Mouse (Mus musculus) urinary bladder, postnatal 36 days (tissue): ENCODE data around the gene Gabrp.

Source experiments
- DNase-seq, 2 experiments: peaks; one replicate each; pipeline ENCODE4 v3.0.0; 2022; ENCODE audit warnings: low spot score in 2 of 2, mixed read lengths in 1 of 2

Gene Gabrp

DNA sequence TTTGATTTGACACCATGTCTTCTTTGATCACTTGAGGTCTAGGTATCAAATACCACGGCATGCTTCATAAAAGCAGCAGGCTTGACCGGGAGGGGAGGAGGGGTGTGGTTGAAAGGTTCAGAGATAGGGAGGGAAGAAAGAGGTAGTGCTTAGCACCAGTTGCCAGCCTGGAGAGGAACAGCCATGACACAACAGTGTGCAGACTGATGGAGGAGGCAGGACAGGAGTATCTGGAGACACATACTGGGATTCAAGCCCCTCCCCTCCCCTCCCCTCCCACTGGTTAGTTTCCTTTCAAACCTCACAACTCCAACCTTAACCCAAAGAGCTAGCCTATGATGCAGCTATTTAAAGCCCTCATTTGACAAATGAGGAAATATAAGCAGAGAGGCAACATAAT, 49.2 kb downstream of the Gabrp start:
- DNase-seq, result no peak

DNA sequence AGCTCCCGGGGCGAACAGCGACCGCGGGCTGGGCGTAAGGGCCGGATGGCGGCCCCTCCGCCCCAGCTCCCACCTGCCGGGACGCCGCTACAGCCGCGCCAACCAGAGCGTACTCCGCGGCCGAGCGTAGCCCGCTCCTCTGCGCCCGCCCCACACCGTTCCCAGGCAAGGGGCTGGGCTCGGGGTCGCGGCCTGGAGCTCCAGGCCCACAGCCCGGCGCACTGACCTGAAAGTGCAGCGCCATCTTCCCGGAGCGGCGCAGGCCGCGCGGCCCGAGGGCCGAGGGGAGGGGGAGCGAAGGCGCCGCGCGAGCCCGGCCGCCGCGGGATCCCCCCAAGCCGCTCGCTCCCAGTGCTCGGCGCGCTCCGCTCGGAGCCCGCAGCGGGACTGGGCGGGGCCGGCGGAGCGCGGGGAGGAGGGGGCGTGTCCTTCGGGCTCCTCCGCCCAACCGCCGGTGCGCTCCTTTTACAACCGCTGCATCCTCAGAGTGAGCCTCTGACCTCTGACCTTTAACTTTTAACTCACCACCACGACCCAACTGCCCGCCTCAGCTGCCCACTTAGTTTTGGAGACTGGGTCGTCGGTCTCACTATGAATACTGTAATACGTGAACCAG, 65.3 kb downstream of the Gabrp start, which contains the start of gene Ranbp17:
Gene Ranbp17, minus strand, starts transcription at position 371 of the 616 bp plus-strand sequence.
- peak; percentile 6 to 24 for DNase-seq

DNA sequence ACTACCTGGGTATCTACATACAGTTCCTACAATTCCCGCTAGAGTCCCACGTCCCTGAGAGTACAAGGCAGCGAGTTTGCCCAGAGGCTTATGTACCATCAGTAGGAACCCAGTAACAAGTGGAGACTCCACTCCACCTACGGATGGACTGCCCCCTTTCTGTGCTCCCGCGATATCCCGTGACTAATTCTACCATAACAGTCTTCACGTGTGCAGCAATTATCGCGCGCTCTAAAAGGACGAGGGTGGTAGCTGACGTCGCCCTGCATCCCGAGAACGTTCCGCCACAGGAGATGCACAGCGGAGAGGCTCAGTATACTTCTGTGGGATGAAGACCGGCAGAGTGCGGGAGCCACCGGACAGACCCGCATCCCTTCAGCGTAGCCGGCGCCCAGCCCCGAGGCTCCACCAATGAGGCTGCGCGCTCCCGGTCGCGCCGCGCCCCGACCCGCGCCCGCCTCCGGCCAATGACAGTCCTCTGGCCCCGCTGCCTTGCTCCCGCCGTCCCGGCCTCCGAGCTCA, 65.8 kb downstream of the Gabrp start:
- peak; percentile 32 to 35 for DNase-seq

DNA sequence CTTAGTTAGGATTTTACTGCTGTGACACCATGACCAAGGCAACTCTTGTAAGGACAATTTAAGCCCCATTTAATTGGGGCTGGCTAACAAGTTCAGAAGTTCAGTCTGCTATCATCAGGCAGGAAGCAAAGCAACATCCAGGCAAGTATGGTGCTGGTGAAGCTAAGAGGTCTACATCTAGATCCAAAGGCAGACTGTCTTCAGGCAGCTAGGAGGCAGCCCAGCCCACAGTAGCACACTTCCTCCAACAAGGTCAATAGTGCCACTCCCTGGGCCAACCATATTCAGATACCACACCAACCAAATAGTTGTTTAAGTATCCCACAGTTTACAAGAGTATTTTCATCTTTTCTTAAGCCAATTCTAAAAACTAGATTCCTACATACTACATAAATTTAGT, 69.4 kb downstream of the Gabrp start:
- no peak for DNase-seq
